Mouse (Mus musculus) frontal cortex, postnatal 36 days (tissue): ENCODE measurements around the gene Rpl31.

Experiments used
- DNase-seq, 2 experiments: peaks; one replicate each; pipeline ENCODE4 v3.0.0; 2022; ENCODE audit warnings: low spot score in 2 of 2

Rpl31 gene

GRCm38 (mm10) chr1:39367601-39368266, at the start of gene Rpl31:
Gene Rpl31 (plus strand): TSS chr1:39367842.
- DNase-seq = peak; percentile 97 to 98

GRCm38 (mm10) chr1:39317935-39318334, 49.7 kb upstream of the Rpl31 start:
- peak in 1 of 2 experiments; percentile 52 for DNase-seq

DNA sequence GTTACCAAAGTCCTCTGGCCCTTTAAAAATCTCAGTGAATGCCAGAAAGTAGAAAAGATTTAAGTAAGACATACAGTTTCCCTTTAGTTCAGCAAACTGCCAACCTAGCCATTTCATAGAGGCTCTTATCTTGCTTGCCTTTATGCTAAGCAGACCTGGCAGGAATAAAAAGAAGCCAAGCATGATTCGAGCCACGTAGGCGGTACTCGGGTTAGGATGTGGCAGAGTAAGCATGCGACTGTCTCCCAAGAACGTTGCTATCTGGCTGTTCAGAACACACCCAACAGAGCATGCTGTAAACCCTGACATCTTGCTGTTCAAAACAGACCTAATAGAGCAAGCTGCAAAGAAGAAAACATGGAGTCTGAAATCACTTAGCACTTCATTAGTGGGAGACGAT, 48.8 kb upstream of the Rpl31 start:
- peak in 1 of 2 experiments; percentile 78 for DNase-seq

DNA sequence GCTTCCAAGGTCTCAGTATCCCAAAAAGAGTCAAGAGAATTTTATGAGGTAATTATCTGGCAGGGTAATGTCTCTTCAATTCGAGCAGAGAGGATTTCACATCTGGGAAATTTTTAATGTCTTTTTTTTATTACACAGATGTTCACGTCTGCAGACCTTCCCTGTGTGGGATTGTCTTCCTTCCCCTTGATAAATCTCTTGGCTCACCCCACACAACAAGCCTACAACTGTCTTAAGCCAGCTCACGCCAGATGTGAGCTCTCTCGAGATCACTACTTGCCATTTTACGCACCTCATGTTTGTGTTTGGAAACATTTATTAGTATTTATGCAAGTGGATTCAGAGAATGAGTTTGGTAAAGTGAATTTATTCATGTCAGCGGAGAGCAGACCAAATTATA, 45.7 kb upstream of the Rpl31 start:
- DNase-seq = no peak

DNA sequence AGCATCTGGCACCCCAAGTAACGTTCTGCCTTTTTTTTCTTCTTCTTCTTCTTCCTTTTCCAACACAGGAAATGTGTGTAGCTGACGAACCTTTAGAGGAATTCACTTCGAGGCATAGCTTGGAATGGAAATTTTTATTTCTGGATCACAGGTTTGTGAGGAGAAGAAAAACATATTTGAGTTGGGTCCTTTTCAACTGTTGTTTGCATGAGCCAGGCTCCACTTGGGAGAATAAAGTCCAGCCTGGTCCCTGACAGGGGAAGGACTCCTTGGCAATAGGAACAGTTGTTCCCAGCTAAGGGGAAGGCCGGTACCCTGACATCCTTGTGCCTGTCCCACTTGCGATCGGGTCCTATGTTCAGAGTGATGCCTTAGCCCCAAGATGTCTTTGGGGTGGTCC, 42.4 kb upstream of the Rpl31 start:
- DNase-seq = no peak

GRCm38 (mm10) chr1:39327546-39327945, 40.1 kb upstream of the Rpl31 start:
- peak in 1 of 2 experiments; percentile 70 for DNase-seq

DNA sequence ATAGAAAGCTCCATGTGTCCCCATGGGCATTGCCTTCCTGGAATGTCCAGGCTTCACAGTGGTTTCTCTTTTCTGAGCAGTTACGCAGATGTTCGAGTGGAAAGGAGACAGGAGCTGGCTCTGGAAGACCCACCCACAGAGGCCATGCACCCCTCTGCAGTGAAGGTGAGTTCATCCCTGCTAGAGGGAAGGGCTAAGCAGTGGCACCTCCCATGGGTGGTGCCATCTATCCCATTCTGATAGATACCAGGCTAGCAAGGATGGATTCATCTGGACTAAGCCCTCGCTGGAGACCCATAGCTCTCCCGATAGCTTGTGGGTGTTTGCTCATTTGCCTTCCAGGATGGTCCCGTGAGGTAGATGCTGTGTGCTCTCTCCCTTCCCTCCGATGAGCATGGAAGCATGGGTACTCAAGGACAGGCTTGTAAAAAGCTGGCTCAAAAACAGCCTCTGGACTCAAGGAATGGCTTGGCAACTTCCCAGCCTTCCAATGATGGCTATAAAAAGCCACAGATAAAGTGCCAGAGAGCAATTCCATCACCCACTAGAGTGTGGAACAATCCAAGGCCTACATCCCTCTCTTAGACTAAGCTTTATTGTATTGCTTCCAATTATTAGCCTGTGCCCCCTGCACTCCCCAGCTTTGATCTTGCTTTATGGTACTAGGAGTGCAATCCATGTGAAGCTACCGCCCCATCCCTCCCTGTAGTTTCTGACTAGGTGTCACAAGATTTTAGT, 36.6 kb upstream of the Rpl31 start:
- DNase-seq = no peak

- no peak for DNase-seq
These were observed 35.2 kb upstream of the Rpl31 start for GRCm38 (mm10) chr1:39332456-39332855.

DNA sequence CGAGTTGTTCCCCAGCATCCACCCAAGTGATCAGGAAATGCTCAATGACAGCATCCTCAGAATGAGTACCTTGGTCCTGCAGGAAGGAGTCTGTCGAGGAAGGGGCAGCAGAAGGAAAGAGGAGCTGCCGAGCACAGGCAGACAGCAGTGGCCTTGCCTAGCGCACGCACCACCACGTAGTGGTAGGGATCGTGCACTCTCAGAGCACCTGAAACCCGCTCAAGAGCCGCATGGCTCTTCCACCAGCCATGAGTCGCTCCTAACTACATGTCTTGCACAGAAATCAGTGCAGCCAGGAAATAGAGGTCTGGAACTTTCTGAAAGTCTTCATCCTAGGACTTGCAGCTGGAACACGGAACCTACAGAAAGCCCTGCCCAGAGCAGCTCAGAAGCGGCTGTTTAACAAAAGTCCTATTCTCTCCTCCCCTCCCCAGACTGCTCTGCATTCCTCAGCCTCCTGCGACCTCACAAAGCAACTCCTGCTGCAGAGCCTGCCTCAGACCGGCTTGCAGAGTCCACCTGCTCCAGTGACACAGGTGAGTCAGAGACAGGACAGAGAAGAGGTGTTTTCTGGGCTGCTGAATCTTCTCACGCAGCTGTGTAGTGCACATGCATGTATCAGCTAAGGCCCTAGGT, 32.0 kb upstream of the Rpl31 start:
- no peak for DNase-seq

DNA sequence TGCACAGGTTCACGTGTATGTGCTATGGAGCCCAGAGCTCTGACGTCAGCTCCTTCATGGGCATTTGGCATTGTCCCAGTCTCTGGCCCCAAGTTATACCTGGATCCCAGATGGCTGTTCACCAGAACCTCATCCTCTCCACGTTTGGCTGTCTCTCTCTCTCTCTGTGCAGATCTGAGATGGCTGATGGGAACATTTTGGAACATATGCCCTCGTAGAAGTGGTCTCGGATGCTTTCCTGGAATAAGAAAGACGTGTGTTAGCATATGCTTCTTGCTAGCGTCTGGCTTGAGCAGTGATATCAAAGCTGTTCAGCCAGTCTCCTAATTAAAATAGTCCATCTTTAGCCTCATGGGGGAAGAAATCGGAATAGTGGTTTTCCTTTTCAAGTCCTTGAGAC, 30.9 kb upstream of the Rpl31 start:
- no peak for DNase-seq

- no peak for DNase-seq
These were observed 28.8 kb upstream of the Rpl31 start for GRCm38 (mm10) chr1:39338831-39339230.

DNA sequence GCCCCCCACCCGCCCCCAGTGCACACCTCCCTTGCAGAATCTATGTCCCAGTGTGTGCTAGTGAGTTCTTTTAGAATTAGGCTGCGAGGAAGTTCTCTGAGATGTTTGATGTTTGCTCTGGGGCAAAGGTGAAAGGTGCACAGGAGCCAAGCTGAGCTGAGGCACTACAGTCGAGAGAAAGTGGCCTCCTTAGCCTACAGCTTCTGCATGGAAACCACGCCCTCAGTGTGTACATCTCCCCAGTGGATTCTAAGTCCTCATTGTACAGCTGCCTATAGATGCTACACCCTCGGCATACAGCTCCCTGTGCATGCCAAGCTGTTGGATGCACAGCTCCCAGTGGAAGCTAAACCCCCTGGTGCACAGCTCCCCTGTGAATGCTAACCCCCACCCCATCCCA, 28.2 kb upstream of the Rpl31 start:
- DNase-seq = no peak

GRCm38 (mm10) chr1:39340156-39340555, 27.5 kb upstream of the Rpl31 start:
- DNase-seq = no peak

- DNase-seq = peak in 1 of 2 experiments; percentile 64
These were observed 27.0 kb upstream of the Rpl31 start for GRCm38 (mm10) chr1:39340647-39341046.

- DNase-seq = no peak
These were observed 25.8 kb upstream of the Rpl31 start for GRCm38 (mm10) chr1:39341807-39342206.

DNA sequence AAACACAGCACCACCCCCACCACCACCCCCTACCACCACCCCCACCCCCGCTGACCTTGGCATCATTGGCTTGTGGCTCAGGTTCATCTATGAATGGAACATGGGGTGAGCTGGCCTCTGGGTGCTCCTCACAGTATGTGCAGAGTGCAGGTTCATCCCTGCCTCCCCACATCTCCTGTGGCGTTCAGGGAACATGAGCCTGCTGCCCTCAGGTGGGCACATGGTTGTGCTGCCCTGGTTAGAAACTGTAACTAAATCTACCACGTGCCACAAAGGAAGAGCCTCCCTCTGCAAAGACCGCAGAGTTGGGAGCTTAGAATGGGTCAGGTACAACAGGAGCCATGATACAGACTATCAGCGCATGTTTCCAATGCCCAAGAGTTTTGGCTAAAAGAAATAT, 24.4 kb upstream of the Rpl31 start:
- DNase-seq = no peak

DNA sequence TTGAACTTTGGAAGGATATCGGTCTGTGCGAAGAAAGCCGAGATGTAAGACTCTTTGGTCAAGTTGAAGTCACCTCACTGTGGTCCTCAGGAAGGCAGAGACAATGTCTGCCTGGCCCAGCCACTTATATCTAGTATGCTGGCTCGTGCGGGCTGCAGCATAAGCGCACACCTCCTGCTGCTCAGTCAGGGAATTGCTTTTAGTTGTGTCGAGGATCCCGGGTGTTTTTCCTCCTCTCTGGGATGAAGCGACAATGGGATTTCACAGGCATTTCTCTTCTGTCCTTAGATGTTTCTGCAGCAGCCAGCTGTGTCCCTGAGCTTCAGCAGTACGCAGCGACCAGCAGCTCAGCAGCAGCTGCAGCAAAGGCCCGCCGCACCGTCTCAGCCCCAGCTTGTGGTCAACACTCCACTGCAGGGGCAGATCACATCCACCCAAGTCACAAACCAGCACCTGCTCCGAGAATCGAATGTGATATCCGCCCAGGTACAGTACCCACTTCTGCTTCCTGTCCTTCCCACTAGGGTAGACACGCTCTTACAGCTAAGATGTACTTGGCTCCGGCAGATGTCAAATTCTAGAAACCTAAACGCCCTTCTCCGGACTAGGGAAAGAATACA, 22.6 kb upstream of the Rpl31 start:
- DNase-seq = no peak

- peak in 1 of 2 experiments; percentile 59 for DNase-seq
These were observed 18.6 kb upstream of the Rpl31 start for GRCm38 (mm10) chr1:39349001-39349400.

GRCm38 (mm10) chr1:39349427-39349826, 18.2 kb upstream of the Rpl31 start:
- DNase-seq = no peak

DNA sequence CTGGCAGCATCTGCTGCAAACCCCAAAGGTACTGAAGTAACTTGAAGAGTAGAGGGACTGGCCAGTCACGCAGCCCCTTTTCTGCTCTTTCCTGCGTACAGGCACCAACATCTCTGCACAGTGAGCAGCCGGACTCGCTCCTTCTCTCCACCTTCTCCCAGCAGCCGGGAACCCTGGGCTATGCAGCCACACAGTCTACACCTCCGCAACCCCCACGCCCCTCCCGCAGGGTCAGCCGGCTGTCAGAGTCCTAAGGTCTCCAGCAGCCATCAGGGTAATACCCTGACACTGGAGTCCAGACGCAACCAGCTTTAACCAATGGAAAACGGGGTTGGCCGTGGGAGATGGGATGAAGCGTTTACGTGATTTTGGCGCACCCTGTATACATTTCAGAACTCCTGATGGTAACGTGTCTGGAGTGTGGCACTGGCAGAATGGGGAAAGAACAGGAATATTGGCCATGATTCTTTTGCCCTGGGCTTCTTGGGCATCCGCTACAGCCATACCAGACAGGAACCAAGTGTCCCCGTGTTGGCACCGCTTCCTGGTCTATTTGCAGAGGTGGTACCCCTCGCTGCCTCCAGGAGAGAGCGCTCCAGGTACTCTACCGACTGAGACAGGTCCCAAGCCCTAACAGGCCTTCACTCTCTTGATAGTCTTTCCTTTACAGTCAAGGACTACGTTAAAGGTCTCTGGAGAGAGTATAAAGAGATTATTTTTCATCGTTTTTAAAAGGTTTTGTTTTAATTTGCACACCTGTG, 5.7 kb upstream of the Rpl31 start:
- no peak for DNase-seq

DNA sequence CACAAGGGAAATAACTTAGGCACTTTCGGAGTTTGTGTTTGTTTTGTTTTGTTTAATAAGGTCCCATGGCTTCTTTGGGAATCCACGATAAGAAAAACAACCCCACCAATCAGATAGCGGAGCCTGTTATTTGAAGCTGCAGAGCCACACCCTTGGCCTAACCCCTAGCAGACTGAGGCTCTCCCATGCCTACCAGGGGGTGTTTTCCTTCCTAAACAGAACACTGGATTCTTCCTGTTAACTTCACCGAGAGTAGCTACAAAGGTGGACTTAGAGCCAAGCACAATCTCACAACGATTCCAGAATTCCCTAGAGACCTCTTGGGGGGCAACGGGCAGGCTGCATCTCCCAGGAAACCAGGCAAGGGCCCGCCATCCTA, 5.1 kb upstream of the Rpl31 start:
- DNase-seq = no peak

- no peak for DNase-seq
These were observed 2.1 kb upstream of the Rpl31 start for GRCm38 (mm10) chr1:39365562-39365961.
